Mouse (Mus musculus): ENCODE results near the gene Saa4. TPM values are rescaled to one million over a fixed set of nuclear protein-coding genes. Genes with fewer than 3 reads are reported as not detected.
"Not testable (repeated sequence)": the region's sequence is repeated elsewhere in the genome, so short reads cannot be mapped to it uniquely, and the experiment has no call there.

Saa4 gene
- 1.3 and 16.7 TPM in 2 replicates for total RNA-seq (2021)
- long read RNA-seq, experiment 1: 0 reads
- long read RNA-seq, experiment 2, transcript Saa4-201 (4 exons, 2,094 nt): major isoform, 17 of 23 reads
- long read RNA-seq, experiment 2, partial matches to known transcripts: 1 of 23 reads
- long read RNA-seq, experiment 2, other reads (novel, unspliced or antisense): 5 of 23 reads

GRCm38 (mm10) chr7:46732458-46732857 lies at the start of gene Saa4:
Saa4 (minus strand) TSS chr7:46732603.
- no peak for DNase-seq

GRCm38 (mm10) chr7:46770706-46771105 lies 38.3 kb upstream of the Saa4 start:
- peak; percentile 66 for DNase-seq

- DNase-seq: no peak
Measured at GRCm38 (mm10) chr7:46768451-46768850, 36.0 kb upstream of the Saa4 start.

GRCm38 (mm10) chr7:46767371-46767770 lies 35.0 kb upstream of the Saa4 start:
- no peak for DNase-seq

GRCm38 (mm10) chr7:46764672-46765071 lies 32.3 kb upstream of the Saa4 start:
- no peak for DNase-seq

- no peak for DNase-seq
Measured at GRCm38 (mm10) chr7:46762601-46763000, 30.2 kb upstream of the Saa4 start.

GRCm38 (mm10) chr7:46761049-46761795 lies 28.8 kb upstream of the Saa4 start:
- DNase-seq: peak; percentile 40

GRCm38 (mm10) chr7:46751490-46751889 lies 19.1 kb upstream of the Saa4 start, which contains the start of gene Saa2:
Saa2 (plus strand) TSS chr7:46751790.
- DNase-seq: no peak

GRCm38 (mm10) chr7:46748459-46748858 lies 16.1 kb upstream of the Saa4 start:
- peak; percentile 21 for DNase-seq

GRCm38 (mm10) chr7:46746381-46746780 lies 14.0 kb upstream of the Saa4 start:
- DNase-seq: no peak

GRCm38 (mm10) chr7:46745816-46746215 lies 13.4 kb upstream of the Saa4 start:
- peak; percentile 64 for DNase-seq

GRCm38 (mm10) chr7:46742880-46743279 lies 10.5 kb upstream of the Saa4 start, which contains the start of gene Saa1:
Saa1 (minus strand) TSS chr7:46742980.
- not testable (repeated sequence) for DNase-seq

- not testable (repeated sequence) for DNase-seq
Measured at GRCm38 (mm10) chr7:46740041-46740440, 7.6 kb upstream of the Saa4 start.

- no peak for DNase-seq
Measured at GRCm38 (mm10) chr7:46738561-46739460, 6.4 kb upstream of the Saa4 start.

GRCm38 (mm10) chr7:46734983-46735382 lies 2.6 kb upstream of the Saa4 start:
- no peak for DNase-seq

GRCm38 (mm10) chr7:46727584-46727983 lies 4.8 kb downstream of the Saa4 start:
- DNase-seq: no peak

GRCm38 (mm10) chr7:46724396-46724795 lies 8.0 kb downstream of the Saa4 start:
- no peak for DNase-seq

- no peak for DNase-seq
Measured at GRCm38 (mm10) chr7:46723849-46724248, 8.6 kb downstream of the Saa4 start.

GRCm38 (mm10) chr7:46723354-46723753 lies 9.0 kb downstream of the Saa4 start:
- no peak for DNase-seq

- no peak for DNase-seq
Measured at GRCm38 (mm10) chr7:46720460-46720859, 11.9 kb downstream of the Saa4 start.

GRCm38 (mm10) chr7:46719526-46719925 lies 12.9 kb downstream of the Saa4 start:
- DNase-seq: peak; percentile 57

- no peak for DNase-seq
Measured at GRCm38 (mm10) chr7:46718591-46719270, 13.7 kb downstream of the Saa4 start.

Measured in adrenal gland, postnatal 14 days (tissue).